Mouse (Mus musculus) Muller cell, postnatal 12 days (primary cell): ENCODE measurements at regions not wholly inside any gene's neighbourhood (a gene's known extent, or its start where the extent isn't known, plus 50 kb on each side); places are given as distances from the start of the nearest gene placed in this dataset.

Experiments used
- DNase-seq: peaks from one replicate; pipeline ENCODE4 v3.0.0-alpha.2; 2015; ENCODE audit errors: inconsistent ontology term

DNA sequence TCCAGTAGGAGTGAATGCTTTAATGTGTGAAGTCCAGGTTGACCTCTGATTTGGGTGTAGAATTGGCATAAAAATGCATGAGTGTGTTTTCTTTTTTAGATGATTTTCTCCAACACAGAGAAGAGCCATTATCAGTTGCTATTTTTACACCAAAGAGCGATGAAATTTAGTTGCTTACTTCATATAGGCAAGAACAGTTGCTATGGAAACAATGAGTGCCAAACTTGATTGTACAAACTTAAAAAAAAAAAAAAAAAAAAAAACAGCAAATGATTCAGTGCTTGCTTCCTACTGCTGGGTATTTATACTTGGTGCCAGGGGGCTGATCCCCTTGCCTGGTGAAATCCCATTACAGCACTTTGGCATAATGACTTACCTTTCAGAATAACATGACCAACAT lies 268.0 kb downstream of the Sec23a start:
- DNase-seq, result no peak

- no peak for DNase-seq
These were observed 283.7 kb downstream of the Sec23a start for GRCm38 (mm10) chr12:58728094-58728493.

DNA sequence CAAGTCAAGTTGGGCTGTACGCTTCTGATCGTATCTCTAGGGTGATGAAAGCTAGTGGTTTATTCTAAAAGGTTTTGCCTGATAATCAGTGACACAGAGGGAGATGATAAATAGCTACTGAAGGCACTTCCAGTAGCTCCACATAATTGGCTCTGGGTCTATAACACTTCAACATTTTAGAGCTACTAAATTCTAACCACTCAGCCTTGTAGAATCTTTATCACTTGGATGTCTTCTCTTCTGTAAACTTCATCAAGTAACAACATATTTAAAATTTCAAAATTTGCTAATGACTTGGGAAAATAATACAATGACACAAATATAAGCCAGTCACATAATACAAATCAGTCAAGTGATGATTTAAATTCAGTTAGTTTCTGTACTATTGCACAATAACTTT lies 284.3 kb downstream of the Sec23a start:
- no peak for DNase-seq

DNA sequence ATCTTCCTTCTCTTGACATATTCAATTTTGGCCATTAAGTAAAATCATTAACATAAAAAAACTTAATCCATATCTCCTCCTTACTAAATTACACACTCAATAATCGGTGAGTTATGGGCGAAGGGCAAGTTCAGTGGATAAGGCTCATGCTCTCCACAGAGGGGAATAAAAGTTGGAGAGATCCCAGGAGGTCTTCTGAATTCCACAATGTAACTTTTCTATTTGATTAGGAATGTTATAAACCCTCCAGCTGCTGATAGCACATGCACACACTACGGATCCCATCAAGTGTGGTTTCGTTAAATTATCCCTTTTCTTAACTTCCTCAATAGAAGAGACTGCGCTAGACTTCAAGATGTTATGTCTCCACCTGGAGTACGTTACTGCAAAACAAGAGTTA lies 293.9 kb downstream of the Sec23a start:
- DNase-seq, result no peak

GRCm38 (mm10) chr12:58714207-58714606 lies 297.6 kb downstream of the Sec23a start:
- no peak for DNase-seq

DNA sequence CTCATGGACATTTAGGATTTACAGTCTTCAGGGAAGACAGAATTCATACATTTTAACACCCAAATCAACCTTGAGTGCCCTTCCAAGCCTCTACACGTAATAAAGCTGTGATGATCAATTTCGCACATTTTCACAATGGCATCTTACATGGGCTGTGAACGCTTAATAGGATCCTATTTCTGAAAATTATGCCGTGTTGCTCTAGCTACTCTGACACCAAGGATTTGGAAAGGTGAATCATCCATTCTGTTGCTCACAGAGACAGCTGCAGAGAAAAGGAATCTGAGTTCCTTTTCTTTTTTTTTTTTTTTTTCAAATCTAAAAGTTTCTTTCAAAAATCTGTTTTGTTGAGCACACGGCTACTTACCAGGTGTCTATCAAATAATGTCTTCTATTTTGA lies 316.1 kb downstream of the Sec23a start:
- no peak for DNase-seq

- DNase-seq, result peak; percentile 93
These were observed 341.7 kb downstream of the Sec23a start for GRCm38 (mm10) chr12:58669914-58670635.

- DNase-seq, result no peak
These were observed 357.2 kb downstream of the Sec23a start for GRCm38 (mm10) chr12:58654530-58655056.

DNA sequence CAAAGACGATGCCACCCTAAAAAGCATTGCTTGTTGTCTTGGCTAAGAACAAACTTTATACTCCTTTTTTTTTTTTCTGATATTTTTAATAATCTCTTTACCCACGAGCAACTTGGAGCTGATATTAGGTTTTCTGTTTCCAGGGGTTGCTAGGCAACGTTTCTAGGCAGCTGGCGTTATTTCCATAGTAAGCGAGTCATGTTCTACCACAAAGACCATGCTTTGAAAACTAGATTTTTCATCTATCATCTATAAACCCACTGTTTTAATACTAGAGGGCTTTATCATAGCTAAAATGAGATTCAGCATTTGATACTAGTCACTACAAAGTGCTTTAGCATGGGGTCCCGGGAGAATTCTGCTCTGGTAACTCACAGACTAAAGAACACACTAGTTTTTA lies 358.1 kb downstream of the Sec23a start:
- no peak for DNase-seq

DNA sequence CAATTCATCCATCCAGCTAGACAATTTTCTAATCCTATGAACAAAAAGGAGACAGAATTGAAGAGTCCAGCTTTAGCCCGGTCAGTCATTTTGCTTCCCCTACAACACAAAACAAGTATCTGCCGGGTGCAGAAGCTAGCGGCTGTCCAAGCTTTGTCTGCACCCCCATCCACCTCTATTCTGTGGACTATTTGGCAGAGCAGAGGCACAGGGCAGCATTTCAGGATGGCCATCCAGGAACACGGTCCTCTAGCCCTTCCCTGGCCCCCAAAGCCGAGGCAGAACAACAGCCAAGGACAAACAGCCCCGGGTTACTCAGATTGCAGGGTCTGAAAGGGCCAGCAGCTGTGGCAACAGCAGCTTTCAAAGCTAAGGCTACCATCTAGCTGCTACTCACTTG lies 358.6 kb downstream of the Sec23a start:
- DNase-seq, result no peak

DNA sequence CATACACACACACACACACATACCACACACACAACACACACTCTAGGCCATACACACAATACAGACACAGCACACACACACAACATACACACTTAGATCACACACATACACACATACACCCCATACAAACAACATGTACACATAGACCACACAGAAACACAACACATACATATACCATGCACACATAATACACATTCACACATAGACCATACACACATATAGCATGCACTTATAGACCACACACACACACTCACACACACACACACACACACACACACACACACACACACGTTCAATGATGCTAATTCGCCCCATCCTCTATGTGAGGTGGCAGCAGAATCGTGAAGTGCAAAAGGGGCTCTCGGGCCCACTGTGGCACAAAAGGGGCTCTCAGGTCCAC lies 359.1 kb downstream of the Sec23a start:
- no peak for DNase-seq

GRCm38 (mm10) chr12:58648322-58648721 lies 363.5 kb downstream of the Sec23a start:
- DNase-seq, result peak; percentile 43

DNA sequence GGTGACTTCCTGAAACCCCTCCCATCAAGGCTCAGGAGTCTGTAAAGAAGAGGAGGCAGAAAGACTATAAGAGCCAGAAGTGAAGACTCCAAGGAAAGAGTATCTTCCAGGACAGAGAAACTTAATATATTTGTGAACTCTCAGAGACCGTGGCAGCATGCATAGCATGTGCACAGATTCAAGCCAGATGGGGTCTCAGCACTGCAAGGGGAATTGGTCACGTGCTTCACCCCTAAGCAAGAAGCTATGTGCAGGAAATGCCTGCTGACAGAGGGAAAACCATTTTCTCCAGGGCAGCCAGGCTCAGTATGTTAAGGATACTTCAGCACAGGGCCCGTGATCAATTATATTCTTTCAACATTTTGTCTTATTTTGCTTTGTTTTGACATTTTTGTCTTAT lies 368.0 kb downstream of the Sec23a start:
- no peak for DNase-seq

DNA sequence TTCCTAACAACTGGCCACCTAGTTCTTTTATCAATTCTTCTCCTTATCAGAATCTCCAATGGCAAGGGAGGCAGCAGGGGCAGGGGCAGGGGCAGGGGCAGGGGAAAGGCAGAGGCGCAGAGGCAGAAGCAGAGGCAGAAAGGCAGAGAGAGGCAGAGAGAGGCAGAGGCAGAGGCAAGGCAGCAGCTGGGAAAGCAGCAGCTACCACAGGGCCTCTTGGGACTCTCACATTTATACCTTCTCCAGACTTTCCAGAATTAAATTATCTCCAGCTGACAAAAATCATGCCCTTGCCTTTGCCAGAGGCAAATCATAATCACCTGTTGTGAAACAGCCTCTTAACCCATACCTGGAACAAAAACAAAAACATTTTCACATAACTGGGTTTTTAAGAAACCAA lies 370.4 kb upstream of the Clec14a start:
- no peak for DNase-seq

DNA sequence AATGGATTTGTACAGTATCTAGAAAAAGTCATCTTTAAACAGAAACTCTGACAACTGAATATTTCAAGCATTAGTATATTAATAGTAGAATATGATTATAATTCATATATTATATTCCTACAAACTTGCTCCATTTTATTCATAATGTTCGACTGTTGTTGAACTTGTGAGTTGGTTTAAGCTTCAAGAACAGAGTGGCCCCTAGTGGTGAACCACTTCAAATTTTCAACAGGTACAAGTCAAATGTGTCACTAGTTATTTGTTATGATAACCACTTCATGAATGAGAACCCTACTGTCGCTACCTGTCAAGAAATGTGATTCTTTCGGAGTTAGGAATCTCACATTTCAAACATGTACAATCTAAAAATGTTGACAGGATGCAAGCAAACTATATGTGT lies 369.2 kb upstream of the Clec14a start:
- no peak for DNase-seq

GRCm38 (mm10) chr12:58632529-58632928 lies 363.4 kb upstream of the Clec14a start:
- no peak for DNase-seq

DNA sequence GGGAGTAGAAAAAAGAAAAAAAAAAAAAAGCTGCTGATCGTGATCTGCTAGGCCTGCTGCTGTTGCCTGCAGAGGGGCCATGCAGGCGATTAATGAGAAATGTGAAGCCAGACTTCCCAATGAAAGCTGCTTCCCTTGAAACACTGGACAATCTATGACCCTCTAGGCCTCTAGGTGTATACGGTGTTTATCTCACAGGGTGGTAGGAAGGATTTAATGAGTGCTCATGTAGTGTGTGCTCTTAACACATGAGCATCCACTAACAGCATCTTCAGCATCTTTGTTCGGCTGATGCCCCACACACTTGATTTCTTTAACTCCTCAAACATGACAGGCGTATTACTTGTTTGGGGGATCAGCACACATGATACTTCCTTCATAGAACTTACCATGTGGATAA lies 359.7 kb upstream of the Clec14a start:
- no peak for DNase-seq

GRCm38 (mm10) chr12:58625144-58625543 lies 356.1 kb upstream of the Clec14a start:
- no peak for DNase-seq

DNA sequence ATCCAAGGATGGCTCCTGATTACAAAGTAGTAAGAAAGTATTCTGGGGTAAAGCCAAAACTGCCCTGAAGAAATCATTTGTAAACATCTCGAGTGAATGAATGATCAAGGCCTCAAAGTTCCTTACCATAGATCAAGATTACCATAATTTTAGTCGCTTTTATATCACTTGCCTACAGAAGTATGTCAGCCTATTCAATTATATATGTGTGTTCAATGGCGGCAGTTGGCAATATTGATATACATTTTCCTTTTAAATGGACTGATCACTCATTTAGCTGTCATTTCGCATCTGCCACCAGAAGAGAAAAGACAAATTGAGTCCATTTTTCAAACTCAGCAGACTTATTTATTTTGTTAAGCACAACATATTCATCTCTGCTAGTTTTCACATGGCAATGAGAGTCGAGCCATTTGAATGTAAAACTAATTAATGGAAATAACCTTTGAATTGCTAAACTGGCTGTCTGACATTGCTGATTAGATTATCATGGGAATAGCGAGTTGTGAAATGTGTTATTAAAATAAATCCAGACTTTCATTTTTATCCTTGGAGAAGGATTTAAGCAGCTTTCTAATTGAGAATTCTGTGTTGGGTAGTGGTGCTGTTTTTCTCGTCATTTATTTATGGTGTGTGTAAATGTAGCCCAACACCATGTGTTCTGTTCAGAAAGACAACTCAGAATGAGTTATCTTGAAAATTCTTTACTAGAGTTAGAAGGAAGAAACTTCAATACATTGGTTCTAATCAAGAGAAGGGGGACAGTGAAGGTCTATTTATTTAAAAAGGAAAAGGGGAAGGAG lies 350.6 kb upstream of the Clec14a start:
- no peak for DNase-seq

GRCm38 (mm10) chr12:58594781-58595180 lies 325.7 kb upstream of the Clec14a start:
- DNase-seq, result no peak

DNA sequence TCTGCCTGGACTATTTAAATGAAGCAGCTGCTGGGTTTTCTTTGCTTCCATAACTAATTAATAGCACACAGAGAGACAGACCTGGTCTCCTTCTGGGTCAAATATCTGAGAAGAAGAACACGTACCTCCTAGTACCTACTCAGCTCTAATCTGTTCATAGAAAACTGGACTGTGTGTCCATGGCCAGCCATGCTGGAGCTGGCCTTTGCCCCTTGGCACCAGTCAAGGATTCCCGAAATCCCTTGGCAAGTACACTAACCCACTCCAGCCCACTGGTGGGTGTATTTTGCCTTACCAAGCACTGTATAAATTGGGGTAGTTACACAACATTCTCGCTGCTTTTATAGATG lies 322.4 kb upstream of the Clec14a start:
- DNase-seq, result peak; percentile 74

- DNase-seq, result peak; percentile 79
These were observed 321.7 kb upstream of the Clec14a start for GRCm38 (mm10) chr12:58590547-58591479.
